Mouse (Mus musculus): ENCODE data around the gene Akip1. TPM values are rescaled to one million over a fixed set of nuclear protein-coding genes. Genes with fewer than 3 reads are reported as not detected.

Akip1 gene
- polyA plus RNA-seq, 1 experiment from 2014 or later, result 19.6 TPM

DNA sequence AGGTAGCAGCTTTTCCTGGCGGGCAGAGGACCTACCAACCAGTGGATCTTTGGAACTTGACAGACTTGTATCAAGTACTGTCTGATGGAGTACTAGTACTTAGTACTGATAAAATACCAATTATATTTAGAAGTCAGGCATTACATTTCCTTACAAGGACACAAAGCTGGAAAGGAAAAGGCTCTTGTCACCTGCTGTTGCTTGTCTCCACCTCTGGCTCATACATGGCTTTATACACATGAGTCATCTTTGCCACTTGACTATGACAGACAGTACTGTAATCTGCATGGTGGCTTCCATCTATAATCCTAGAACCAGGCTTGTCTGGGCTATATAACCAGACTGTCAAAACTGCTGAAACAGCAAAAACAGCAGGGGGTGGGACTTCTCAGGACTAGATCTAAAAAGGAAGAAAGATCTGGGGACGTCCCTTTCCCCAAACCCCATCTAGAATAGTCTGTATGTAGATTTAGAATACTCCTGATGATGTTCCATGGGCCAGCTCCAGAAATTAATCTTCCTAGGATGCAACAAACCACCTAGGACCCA lies 10.0 kb downstream of the Akip1 start:
- no peak overlapping the region for H3K4me3 ChIP-seq (ENCODE audit: low read depth, low read length)
- H3K4me2 ChIP-seq (ENCODE audit: low read depth, low read length, severe bottlenecking), result no peak overlapping the region
- WGBS, result 85% methylated on average over 2 of the region's 2 CpGs
- H3K9ac ChIP-seq (ENCODE audit: low read length), result no peak overlapping the region
- ATAC-seq (replicated peaks; ENCODE audit: low FRiP score) (no peak), DNase-seq (ENCODE audit: low spot score) (no peak)
- no peaks in the 10 kb centered on the region for H3K9me3 ChIP-seq (ENCODE audit: control insufficient read depth, low read length)
- no peak overlapping the region for H3K27ac ChIP-seq (ENCODE audit: low read depth, low read length)
- H3K4me1 ChIP-seq (replicated peaks; ENCODE audit: control insufficient read depth, insufficient read depth, low read length), result no peaks in the 10 kb centered on the region
- H3K36me3 ChIP-seq (ENCODE audit: control insufficient read depth, insufficient read depth, low read length), result no peaks in the 10 kb centered on the region; the same call in 1 of the 2 replicates
- no peaks in the 10 kb centered on the region for H3K27me3 ChIP-seq (ENCODE audit: control insufficient read depth, insufficient read depth, low read length)

DNA sequence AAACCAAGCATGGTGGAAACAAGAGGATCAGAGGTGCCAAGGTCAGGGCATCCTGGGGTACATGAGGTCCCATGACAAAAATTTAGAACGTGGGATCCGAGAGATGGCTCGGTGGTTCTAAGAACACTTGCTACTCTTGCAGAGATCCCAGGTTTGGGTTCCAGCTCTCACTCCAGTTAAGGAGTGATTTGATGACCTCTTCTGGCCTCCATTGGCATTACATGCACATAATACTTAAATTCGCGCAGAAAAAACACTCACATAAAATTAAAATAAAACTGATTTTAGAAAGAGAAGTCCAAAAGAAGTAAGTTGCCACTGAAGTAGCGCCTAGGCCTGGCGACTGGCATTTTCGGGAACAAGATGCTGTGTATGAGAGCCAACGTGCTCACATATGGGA lies 15.8 kb downstream of the Akip1 start:
- H3K36me3 ChIP-seq (ENCODE audit: control insufficient read depth, insufficient read depth, low read length), result no peaks in the 10 kb centered on the region
- ATAC-seq (replicated peaks; ENCODE audit: low FRiP score) (no peak), DNase-seq (ENCODE audit: low spot score) (no peak)
- no peaks in the 10 kb centered on the region for H3K4me1 ChIP-seq (replicated peaks; ENCODE audit: control insufficient read depth, insufficient read depth, low read length)
- no peak overlapping the region for H3K9ac ChIP-seq (ENCODE audit: low read length)
- H3K27me3 ChIP-seq (ENCODE audit: control insufficient read depth, insufficient read depth, low read length), result no peaks in the 10 kb centered on the region
- WGBS, result 68% methylated on average over 9 of the region's 9 CpGs
- no peaks in the 10 kb centered on the region for H3K9me3 ChIP-seq (ENCODE audit: control insufficient read depth, low read length)
- no peak overlapping the region for H3K4me3 ChIP-seq (ENCODE audit: low read depth, low read length)
- H3K27ac ChIP-seq (ENCODE audit: low read depth, low read length), result no peak overlapping the region
- H3K4me2 ChIP-seq (ENCODE audit: low read depth, low read length, severe bottlenecking), result no peak overlapping the region

DNA sequence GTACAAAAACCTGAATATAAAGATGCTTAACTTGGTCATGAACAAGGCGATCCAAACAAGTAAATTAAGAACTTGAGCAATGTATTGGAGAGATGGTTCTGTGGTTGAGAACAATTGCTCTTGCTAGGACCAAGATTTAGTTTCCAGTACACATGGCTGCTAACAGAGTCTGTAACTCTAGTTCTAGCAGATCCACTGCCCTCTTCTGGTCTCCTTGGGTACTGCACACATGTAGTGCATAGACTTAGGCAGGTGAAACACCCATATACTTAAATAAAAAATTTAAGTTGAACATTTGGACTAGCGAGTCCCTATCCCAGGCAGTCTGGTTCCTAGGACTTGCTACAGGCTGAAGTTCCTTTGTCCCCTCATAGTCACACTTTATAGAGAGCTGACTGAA lies 19.1 kb downstream of the Akip1 start:
- no peak for ATAC-seq (replicated peaks; ENCODE audit: low FRiP score)
- no peak for DNase-seq (ENCODE audit: low spot score)
- Histone ChIP-seq H3K27me3 (ENCODE audit: control insufficient read depth, insufficient read depth, low read length) (no peaks in the 10 kb centered on the region), H3K36me3 (ENCODE audit: control insufficient read depth, insufficient read depth, low read length) (no peaks in the 10 kb centered on the region), H3K4me3 (ENCODE audit: low read depth, low read length) (no peak overlapping the region), H3K9me3 (ENCODE audit: control insufficient read depth, low read length) (no peaks in the 10 kb centered on the region), H3K4me1 (replicated peaks; ENCODE audit: control insufficient read depth, insufficient read depth, low read length) (no peaks in the 10 kb centered on the region), H3K9ac (ENCODE audit: low read length) (no peak overlapping the region), H3K27ac (ENCODE audit: low read depth, low read length) (no peak overlapping the region), H3K4me2 (ENCODE audit: low read depth, low read length, severe bottlenecking) (no peak overlapping the region)
- 95% methylated on average over 2 of the region's 2 CpGs for WGBS

DNA sequence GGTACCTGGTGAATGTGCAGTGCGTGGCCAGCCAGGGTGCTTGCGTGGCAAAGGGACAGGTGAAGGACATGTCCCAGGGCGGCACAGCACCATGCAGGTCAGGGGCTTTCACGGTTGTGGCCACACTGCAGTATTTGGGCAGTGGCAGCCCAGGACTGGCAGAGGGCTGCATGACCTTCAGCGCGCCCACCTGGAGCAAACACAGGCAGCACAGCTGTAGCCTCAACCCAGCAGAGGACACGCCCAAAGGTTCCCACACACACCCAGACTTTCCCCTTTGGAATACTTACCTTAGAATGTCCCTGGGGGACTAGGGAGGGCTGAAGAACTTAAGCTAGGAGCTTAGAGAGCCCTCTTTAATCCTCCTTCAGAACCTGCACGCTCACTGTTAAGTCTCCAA lies 19.6 kb downstream of the Akip1 start:
- Histone ChIP-seq H3K4me3 (ENCODE audit: low read depth, low read length) (no peak overlapping the region), H3K27me3 (ENCODE audit: control insufficient read depth, insufficient read depth, low read length) (no peaks in the 10 kb centered on the region), H3K9me3 (ENCODE audit: control insufficient read depth, low read length) (no peaks in the 10 kb centered on the region), H3K9ac (ENCODE audit: low read length) (no peak overlapping the region), H3K4me1 (replicated peaks; ENCODE audit: control insufficient read depth, insufficient read depth, low read length) (no peaks in the 10 kb centered on the region), H3K36me3 (ENCODE audit: control insufficient read depth, insufficient read depth, low read length) (no peaks in the 10 kb centered on the region), H3K4me2 (ENCODE audit: low read depth, low read length, severe bottlenecking) (no peak overlapping the region), H3K27ac (ENCODE audit: low read depth, low read length) (no peak overlapping the region)
- 93% methylated on average over 8 of the region's 8 CpGs for WGBS
- ATAC-seq (replicated peaks; ENCODE audit: low FRiP score), result no peak
- no peak for DNase-seq (ENCODE audit: low spot score)

DNA sequence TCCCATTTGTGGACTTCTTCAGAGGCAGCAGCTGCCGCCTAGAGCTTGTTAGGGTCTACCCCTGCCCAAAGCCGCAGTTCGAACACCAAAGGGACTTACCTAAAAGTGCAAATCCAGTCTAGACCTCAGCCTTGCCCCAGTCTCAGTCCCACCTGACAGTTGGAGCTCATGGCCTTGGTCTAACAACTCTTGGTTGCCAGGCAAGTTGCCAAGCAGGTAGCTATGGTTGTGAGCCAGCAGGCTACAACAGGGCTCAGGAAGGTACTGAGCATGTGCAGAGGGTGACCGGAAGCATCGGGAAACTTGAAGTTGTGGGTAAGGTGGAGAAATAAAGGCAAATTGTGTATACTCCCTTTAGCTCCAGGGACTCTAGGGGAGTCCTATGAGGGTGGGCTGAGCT lies 20.2 kb downstream of the Akip1 start, which contains the start of gene BC051019:
TSS of gene BC051019 (minus strand) at position 154 of the 400 bp plus-strand sequence.
- no peak within 1 kb of the TSS for H3K4me2 ChIP-seq (ENCODE audit: low read depth, low read length, severe bottlenecking)
- 93% methylated on average over 5 of the region's 5 CpGs for WGBS
- no peaks in the 10 kb centered on the region for H3K27me3 ChIP-seq (ENCODE audit: control insufficient read depth, insufficient read depth, low read length)
- H3K4me1 ChIP-seq (replicated peaks; ENCODE audit: control insufficient read depth, insufficient read depth, low read length), result no peaks in the 10 kb centered on the region
- no peaks in the 10 kb centered on the region for H3K9me3 ChIP-seq (ENCODE audit: control insufficient read depth, low read length)
- H3K36me3 ChIP-seq (ENCODE audit: control insufficient read depth, insufficient read depth, low read length), result no peaks in the 10 kb centered on the region
- no peak for ATAC-seq (replicated peaks; ENCODE audit: low FRiP score)
- H3K4me3 ChIP-seq (ENCODE audit: low read depth, low read length), result no peak within 1 kb of the TSS
- no peak within 1 kb of the TSS for H3K27ac ChIP-seq (ENCODE audit: low read depth, low read length)
- DNase-seq (ENCODE audit: low spot score), result no peak
- H3K9ac ChIP-seq (ENCODE audit: low read length), result no peak within 1 kb of the TSS

DNA sequence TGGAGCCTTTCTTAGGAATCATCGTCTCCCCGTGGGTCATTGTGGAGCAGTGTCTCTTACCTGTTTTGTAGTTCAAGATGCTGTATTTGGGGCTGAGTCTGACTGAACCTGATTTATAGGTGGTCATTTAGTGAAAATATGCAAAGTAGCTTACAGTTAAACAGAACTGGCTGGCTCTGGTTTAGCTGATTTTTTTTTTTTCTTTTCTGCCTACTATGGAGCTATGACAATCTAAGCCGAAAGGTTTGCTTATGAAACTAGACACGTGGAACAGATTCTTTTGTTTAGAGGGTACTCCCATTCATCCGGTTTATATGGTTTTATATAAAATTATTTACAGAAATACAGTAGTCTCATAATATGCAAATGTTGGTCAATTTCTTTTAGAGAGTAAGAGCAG lies 28.1 kb downstream of the Akip1 start, which contains the start of gene Ascl3:
TSS of gene Ascl3 (minus strand) at position 101 of the 400 bp plus-strand sequence.
- 91% methylated on average over 5 of the region's 5 CpGs for WGBS
- no peak for ATAC-seq (replicated peaks; ENCODE audit: low FRiP score)

DNA sequence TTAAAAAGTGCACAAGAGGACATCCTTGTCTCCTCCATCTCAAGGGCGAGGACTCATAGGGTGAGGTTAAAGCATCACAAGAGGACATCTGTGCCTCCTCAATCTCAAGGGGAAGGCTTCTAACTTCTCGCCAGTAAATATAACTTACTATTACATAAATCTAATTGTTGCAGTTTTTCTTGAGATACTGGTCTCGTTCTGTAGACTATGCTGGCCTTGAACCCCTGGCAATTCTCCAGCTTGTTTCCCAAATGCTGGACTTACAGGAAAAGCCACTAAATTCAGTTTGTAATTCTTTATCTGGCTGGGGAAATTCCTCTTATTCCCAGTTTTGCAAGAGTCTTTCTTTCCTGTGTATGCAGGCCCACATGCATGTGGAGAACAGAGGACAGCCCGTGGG lies 31.3 kb downstream of the Akip1 start:
- Histone ChIP-seq H3K27me3 (ENCODE audit: control insufficient read depth, insufficient read depth, low read length) (no peaks in the 10 kb centered on the region), H3K4me2 (ENCODE audit: low read depth, low read length, severe bottlenecking) (no peak overlapping the region), H3K4me1 (replicated peaks; ENCODE audit: control insufficient read depth, insufficient read depth, low read length) (no peaks in the 10 kb centered on the region), H3K9me3 (ENCODE audit: control insufficient read depth, low read length) (no peaks in the 10 kb centered on the region), H3K36me3 (ENCODE audit: control insufficient read depth, insufficient read depth, low read length) (no peaks in the 10 kb centered on the region), H3K27ac (ENCODE audit: low read depth, low read length) (no peak overlapping the region), H3K4me3 (ENCODE audit: low read depth, low read length) (no peak overlapping the region), H3K9ac (ENCODE audit: low read length) (no peak overlapping the region)
- WGBS, result 87% methylated on average over 4 of the region's 4 CpGs
- no peak for DNase-seq (ENCODE audit: low spot score)
- ATAC-seq (replicated peaks; ENCODE audit: low FRiP score), result no peak

More for the DNA sequence above, 28.1 kb downstream of the Akip1 start, which contains the start of gene Ascl3:
- H3K4me2 ChIP-seq (ENCODE audit: low read depth, low read length, severe bottlenecking), result no peak within 1 kb of the TSS
- H3K9me3 ChIP-seq (ENCODE audit: control insufficient read depth, low read length), result no peaks in the 10 kb centered on the region
- H3K4me3 ChIP-seq (ENCODE audit: low read depth, low read length), result no peak within 1 kb of the TSS
- H3K4me1 ChIP-seq (replicated peaks; ENCODE audit: control insufficient read depth, insufficient read depth, low read length), result no peaks in the 10 kb centered on the region
- H3K27me3 ChIP-seq (ENCODE audit: control insufficient read depth, insufficient read depth, low read length), result no peaks in the 10 kb centered on the region
- H3K9ac ChIP-seq (ENCODE audit: low read length), result no peak within 1 kb of the TSS
- no peak within 1 kb of the TSS for H3K27ac ChIP-seq (ENCODE audit: low read depth, low read length)
- H3K36me3 ChIP-seq (ENCODE audit: control insufficient read depth, insufficient read depth, low read length), result no peaks in the 10 kb centered on the region
- DNase-seq (ENCODE audit: low spot score), result no peak

DNA sequence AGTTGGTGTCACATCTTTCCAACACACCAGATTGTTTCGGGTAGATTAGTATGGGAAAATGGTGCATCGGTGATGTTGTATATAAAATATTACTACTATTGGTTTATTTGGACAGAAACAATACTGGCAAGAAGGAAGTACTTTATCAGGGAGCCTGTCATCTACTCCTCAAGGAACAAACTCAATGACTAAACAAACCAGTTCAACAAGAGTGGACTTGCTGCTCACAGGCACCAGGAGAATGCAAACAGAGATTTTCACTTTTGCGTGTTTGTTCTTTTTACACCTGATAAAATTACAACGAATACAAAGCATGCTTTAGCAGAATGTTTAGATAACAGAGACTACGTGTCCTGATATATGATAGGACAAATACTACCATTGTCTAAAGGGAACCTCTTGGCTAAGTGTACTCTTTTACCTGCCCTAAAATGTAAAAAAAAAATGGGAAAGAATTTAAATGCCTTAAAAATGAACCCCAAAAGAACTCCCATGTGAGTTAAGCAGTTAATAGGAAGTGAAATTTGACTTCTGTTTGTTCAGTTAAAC lies 36.4 kb downstream of the Akip1 start:
- no peak for ATAC-seq (replicated peaks; ENCODE audit: low FRiP score)

DNA sequence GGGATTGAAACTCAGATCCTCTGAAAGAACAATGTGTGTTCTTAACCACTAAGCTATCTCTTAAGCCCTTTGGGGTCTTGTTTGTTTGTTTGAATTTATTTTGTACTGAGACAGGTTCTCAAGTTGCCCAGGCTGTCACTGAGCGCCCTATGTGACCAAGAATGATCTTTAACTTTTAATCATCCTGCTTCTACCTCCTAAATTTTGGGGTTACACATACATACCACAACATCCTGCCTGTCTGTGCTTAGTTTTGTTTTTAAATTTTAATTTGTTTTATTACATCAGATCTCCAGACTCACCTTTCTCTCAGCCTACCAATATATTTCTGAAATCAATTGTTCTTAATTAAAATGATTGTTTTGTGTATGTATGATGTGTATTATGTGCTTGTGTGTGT lies 37.6 kb downstream of the Akip1 start:
- H3K36me3 ChIP-seq (ENCODE audit: control insufficient read depth, insufficient read depth, low read length), result no peaks in the 10 kb centered on the region

More for the DNA sequence above, 36.4 kb downstream of the Akip1 start:
- Histone ChIP-seq H3K27ac (ENCODE audit: low read depth, low read length) (no peak overlapping the region), H3K9me3 (ENCODE audit: control insufficient read depth, low read length) (no peaks in the 10 kb centered on the region), H3K27me3 (ENCODE audit: control insufficient read depth, insufficient read depth, low read length) (no peaks in the 10 kb centered on the region), H3K36me3 (ENCODE audit: control insufficient read depth, insufficient read depth, low read length) (no peaks in the 10 kb centered on the region), H3K4me2 (ENCODE audit: low read depth, low read length, severe bottlenecking) (no peak overlapping the region), H3K4me3 (ENCODE audit: low read depth, low read length) (no peak overlapping the region), H3K4me1 (replicated peaks; ENCODE audit: control insufficient read depth, insufficient read depth, low read length) (no peaks in the 10 kb centered on the region), H3K9ac (ENCODE audit: low read length) (no peak overlapping the region)
- no peak for DNase-seq (ENCODE audit: low spot score)
- 90% methylated on average over 5 of the region's 5 CpGs for WGBS

More for the DNA sequence above, 37.6 kb downstream of the Akip1 start:
- WGBS, result 90% methylated on average over 1 of the region's 1 CpGs
- Histone ChIP-seq H3K27ac (ENCODE audit: low read depth, low read length) (no peak overlapping the region), H3K4me3 (ENCODE audit: low read depth, low read length) (no peak overlapping the region), H3K9ac (ENCODE audit: low read length) (no peak overlapping the region), H3K27me3 (ENCODE audit: control insufficient read depth, insufficient read depth, low read length) (no peaks in the 10 kb centered on the region), H3K4me2 (ENCODE audit: low read depth, low read length, severe bottlenecking) (no peak overlapping the region), H3K4me1 (replicated peaks; ENCODE audit: control insufficient read depth, insufficient read depth, low read length) (no peaks in the 10 kb centered on the region), H3K9me3 (ENCODE audit: control insufficient read depth, low read length) (no peaks in the 10 kb centered on the region)
- ATAC-seq (replicated peaks; ENCODE audit: low FRiP score), result no peak
- no peak for DNase-seq (ENCODE audit: low spot score)
